Mouse (Mus musculus) CD4-positive, CD25-positive, alpha-beta regulatory T cell, adult 4 months (primary cell): Measurements from ENCODE around the gene Fv1. TPM values are rescaled to one million over a fixed set of nuclear protein-coding genes. Genes with fewer than 3 reads are reported as not detected.
"Not testable (repeated sequence)": the region's sequence is repeated elsewhere in the genome, so short reads cannot be mapped to it uniquely, and the experiment has no call there.

ENCODE experiments used
- ATAC-seq: one replicate; pipeline ENCODE4 v1.8.0; 2017
- polyA plus RNA-seq, 2 experiments: library from polyadenylated mRNA; unstranded; fragments of 100-300 nt; shearing (Covaris generic); gene quantifications; one replicate each; pipeline ENCODE4 v1.2.1; 2017

Fv1 gene
- polyA plus RNA-seq: 1 to 10 TPM; 2.1 to 3.8 TPM

- ATAC-seq: peak; percentile 97
These were observed at the start of gene Fv1, which contains the start of gene Miip for GRCm38 (mm10) chr4:147868450-147869031. Gene Fv1, plus strand, starts transcription at chr4:147868979. Gene Miip, minus strand, starts transcription at chr4:147868816.

- not testable (repeated sequence) for ATAC-seq
These were observed 49.1 kb upstream of the Fv1 start for GRCm38 (mm10) chr4:147819659-147820058.

GRCm38 (mm10) chr4:147821414-147821813 is 47.4 kb upstream of the Fv1 start:
- ATAC-seq: not testable (repeated sequence)

GRCm38 (mm10) chr4:147824389-147824788 is 44.4 kb upstream of the Fv1 start:
- no peak for ATAC-seq

- not testable (repeated sequence) for ATAC-seq
These were observed 29.5 kb upstream of the Fv1 start for GRCm38 (mm10) chr4:147839282-147839681.

GRCm38 (mm10) chr4:147842871-147843270 is 25.9 kb upstream of the Fv1 start:
- no peak for ATAC-seq

GRCm38 (mm10) chr4:147847614-147848583 is 20.9 kb upstream of the Fv1 start, which contains the start of gene Zfp933:
Gene Zfp933, minus strand, starts transcription at chr4:147848366.
- peak; percentile 98 for ATAC-seq

- ATAC-seq: peak; percentile 59
These were observed 20.2 kb upstream of the Fv1 start for GRCm38 (mm10) chr4:147848584-147848991.

- ATAC-seq: no peak
These were observed 18.0 kb upstream of the Fv1 start for GRCm38 (mm10) chr4:147850776-147851175.

GRCm38 (mm10) chr4:147862051-147862450 is 6.7 kb upstream of the Fv1 start:
- ATAC-seq: no peak

- no peak for ATAC-seq
These were observed 3.1 kb upstream of the Fv1 start for GRCm38 (mm10) chr4:147865651-147866050.

- no peak for ATAC-seq
These were observed 2.7 kb upstream of the Fv1 start for GRCm38 (mm10) chr4:147866056-147866455.

- ATAC-seq: not testable (repeated sequence)
These were observed 2.0 kb upstream of the Fv1 start for GRCm38 (mm10) chr4:147866793-147867192.

- ATAC-seq: no peak
These were observed 973 bp upstream of the Fv1 start for GRCm38 (mm10) chr4:147867563-147868449.

GRCm38 (mm10) chr4:147869238-147869637 is 459 bp downstream of the Fv1 start:
- no peak for ATAC-seq

- ATAC-seq: peak; percentile 74
These were observed 7.2 kb downstream of the Fv1 start for GRCm38 (mm10) chr4:147875852-147876575.

- no peak for ATAC-seq
These were observed 9.8 kb downstream of the Fv1 start for GRCm38 (mm10) chr4:147878537-147878936.

GRCm38 (mm10) chr4:147879456-147879855 is 10.7 kb downstream of the Fv1 start:
- ATAC-seq: no peak

GRCm38 (mm10) chr4:147879865-147880264 is 11.1 kb downstream of the Fv1 start:
- ATAC-seq: no peak

GRCm38 (mm10) chr4:147881792-147882191 is 13.0 kb downstream of the Fv1 start:
- ATAC-seq: no peak

GRCm38 (mm10) chr4:147883041-147883440 is 14.3 kb downstream of the Fv1 start:
- no peak for ATAC-seq

- ATAC-seq: no peak
These were observed 15.4 kb downstream of the Fv1 start for GRCm38 (mm10) chr4:147884138-147884537.
